In genomic region chr6:143114556-143114955, GRCm38 (mm10) we compare ENCODE assay signal across 9 mouse cellular contexts. TPM values are rescaled to one million over a fixed set of nuclear protein-coding genes. Genes with fewer than 3 reads are reported as not detected.
DNase-seq lines count a peak whose midpoint lies in the region; ATAC-seq and TF ChIP-seq lines count a peak whose summit lies in the region.
"Had no signal": no experiment of that assay in that cellular context is flagged by ENCODE, and none has a peak within 500 bp of the region (broad histone marks: within the 10 kb centered on the region; RNA-seq: fewer than 3 reads in every experiment).

No protein-coding gene starts in this region.

- no peak overlapping the region for H3K9ac ChIP-seq in midbrain, postnatal 0 days (replicated peaks; ENCODE audit: low read length, poor library complexity, severe bottlenecking)
- no peak overlapping the region for H3K9ac ChIP-seq in midbrain, embryonic 15.5 days
- H3K9ac ChIP-seq in forebrain, embryonic 12.5 days = no peak overlapping the region
- H3K9ac ChIP-seq: limb, embryonic 15.5 days had no signal

- H3K36me3 ChIP-seq in midbrain, postnatal 0 days (ENCODE audit: insufficient read depth, low read length) = no peaks in the 10 kb centered on the region
- no peaks in the 10 kb centered on the region for H3K36me3 ChIP-seq in midbrain, embryonic 15.5 days (replicated peaks)
- H3K36me3 ChIP-seq in forebrain, embryonic 12.5 days (replicated peaks) = no peaks in the 10 kb centered on the region
- H3K36me3 ChIP-seq: limb, embryonic 15.5 days had no signal

- peak; percentile 46 for TF ChIP-seq CTCF in midbrain, postnatal 0 days (IDR thresholded peaks at IDR 0.05)

- no peaks in the 10 kb centered on the region for H3K4me1 ChIP-seq in midbrain, postnatal 0 days (ENCODE audit: insufficient read depth, low read length)
- no peaks in the 10 kb centered on the region for H3K4me1 ChIP-seq in midbrain, embryonic 15.5 days
- no peaks in the 10 kb centered on the region for H3K4me1 ChIP-seq in forebrain, embryonic 12.5 days
- H3K4me1 ChIP-seq: limb, embryonic 15.5 days had no signal

- no peaks in the 10 kb centered on the region for H3K27me3 ChIP-seq in midbrain, postnatal 0 days (ENCODE audit: insufficient read depth, low read length)
- no peaks in the 10 kb centered on the region for H3K27me3 ChIP-seq in midbrain, embryonic 15.5 days (replicated peaks)
- H3K27me3 ChIP-seq in forebrain, embryonic 12.5 days = no peaks in the 10 kb centered on the region
- H3K27me3 ChIP-seq: limb, embryonic 15.5 days had no signal

- no peak overlapping the region for H3K4me3 ChIP-seq in midbrain, postnatal 0 days (ENCODE audit: low read depth, low read length)
- H3K4me3 ChIP-seq in midbrain, embryonic 15.5 days = no peak overlapping the region
- no peak overlapping the region for H3K4me3 ChIP-seq in forebrain, embryonic 12.5 days (replicated peaks)
- H3K4me3 ChIP-seq: limb, embryonic 15.5 days had no signal

- H3K27ac ChIP-seq in midbrain, postnatal 0 days (ENCODE audit: low read depth, low read length) = no peak overlapping the region
- no peak overlapping the region for H3K27ac ChIP-seq in midbrain, embryonic 15.5 days
- no peak overlapping the region for H3K27ac ChIP-seq in forebrain, embryonic 12.5 days
- H3K27ac ChIP-seq: limb, embryonic 15.5 days had no signal

- peak; percentile 38 for DNase-seq in midbrain, postnatal 0 days (ENCODE audit: low spot score)
- peak; percentile 37 for DNase-seq in embryo, embryonic 10.5 days (ENCODE audit: low spot score)
- DNase-seq in kidney, adult 8-10 months = peak; percentile 41 to 58
- DNase-seq in lung, postnatal 14 days = peak; percentile 29
- peak; percentile 75 to 84 for DNase-seq in thymus, postnatal 10 days (ENCODE audit: low spot score in 2 of 2)
- no peak for DNase-seq in cerebellum, adult 9-10 months

- 20% methylated on average over 2 of the region's 2 CpGs for WGBS in midbrain, postnatal 0 days
- WGBS in midbrain, embryonic 15.5 days = 0% methylated on average over 2 of the region's 2 CpGs
- WGBS in forebrain, embryonic 12.5 days = 18% methylated on average over 2 of the region's 2 CpGs

- ATAC-seq in midbrain, postnatal 0 days (ENCODE audit: low FRiP score) = no peak
- no peak for ATAC-seq in midbrain, embryonic 15.5 days (replicated peaks)
- ATAC-seq in forebrain, embryonic 12.5 days (ENCODE audit: low FRiP score) = no peak

- H3K9me3 ChIP-seq in midbrain, postnatal 0 days (ENCODE audit: low read length) = no peaks in the 10 kb centered on the region
- no peaks in the 10 kb centered on the region for H3K9me3 ChIP-seq in midbrain, embryonic 15.5 days
- no peaks in the 10 kb centered on the region for H3K9me3 ChIP-seq in forebrain, embryonic 12.5 days
- H3K9me3 ChIP-seq: limb, embryonic 15.5 days had no signal

- H3K4me2 ChIP-seq in midbrain, postnatal 0 days (ENCODE audit: low read depth, low read length, poor library complexity, severe bottlenecking) = no peak overlapping the region
- H3K4me2 ChIP-seq in midbrain, embryonic 15.5 days = no peak overlapping the region
- no peak overlapping the region for H3K4me2 ChIP-seq in forebrain, embryonic 12.5 days
- H3K4me2 ChIP-seq: limb, embryonic 15.5 days had no signal

RNA-seq across cellular contexts. Expression of gene C2cd5, which starts 14.6 kb away (rescaled TPM):
- 41.4 and 44.1 TPM in 2 replicates for total RNA-seq in midbrain, postnatal 0 days (2014; rRNA removed)
- 20.1 and 22.9 TPM in 2 replicates for polyA plus RNA-seq in midbrain, postnatal 0 days (2015; fragmentation: Nextera tagmentation; extraction: Ambion mirVana)
- 46.5 and 51.4 TPM in 2 replicates for polyA plus RNA-seq in midbrain, embryonic 15.5 days (2015; fragmentation: Nextera tagmentation; extraction: Ambion mirVana)
- polyA plus RNA-seq in forebrain, embryonic 12.5 days (2016; fragmentation: Nextera tagmentation; extraction: Ambion mirVana) = 44.6 and 46.0 TPM in 2 replicates

RNA-seq across cellular contexts. Expression of gene Etnk1, which starts 52.5 kb away (rescaled TPM):
- total RNA-seq in midbrain, postnatal 0 days (2014; rRNA removed) = 130 and 162 TPM in 2 replicates
- 34.9 and 40.3 TPM in 2 replicates for polyA plus RNA-seq in midbrain, postnatal 0 days (2015; fragmentation: Nextera tagmentation; extraction: Ambion mirVana)
- polyA plus RNA-seq in midbrain, embryonic 15.5 days (2015; fragmentation: Nextera tagmentation; extraction: Ambion mirVana) = 45.0 and 50.3 TPM in 2 replicates
- 33.9 and 39.5 TPM in 2 replicates for polyA plus RNA-seq in forebrain, embryonic 12.5 days (2016; fragmentation: Nextera tagmentation; extraction: Ambion mirVana)
